Mouse (Mus musculus): ENCODE data around the gene Gp1bb. TPM values are rescaled to one million over a fixed set of nuclear protein-coding genes. Genes with fewer than 3 reads are reported as not detected.
A peak's percentile ranks its signal among the peaks of the same experiment; 100 is the strongest.

Gene Gp1bb
- polyA plus RNA-seq, 1 experiment from 2014 or later: 9.8 TPM

- WGBS: 1% methylated on average over 56 of the region's 57 CpGs
- no peak overlapping the region for H3K9ac ChIP-seq (ENCODE audit: low read depth, low read length)
- no peak overlapping the region for H3K4me2 ChIP-seq (ENCODE audit: low read length)
- H3K9me3 ChIP-seq (replicated peaks; ENCODE audit: control insufficient read depth, low read length, poor library complexity, severe bottlenecking): no peaks in the 10 kb centered on the region
- no peak overlapping the region for H3K27ac ChIP-seq (ENCODE audit: low read length)
- no peak overlapping the region for H3K4me3 ChIP-seq (ENCODE audit: low read depth, low read length)
- 0 out of 2 replicates have a peak, but pooled peaks have one; percentile 6 for ATAC-seq
- peaks cover 26% of the 10 kb centered on the region for H3K4me1 ChIP-seq (ENCODE audit: control insufficient read depth, insufficient read depth, low read length)
- no peaks in the 10 kb centered on the region for H3K36me3 ChIP-seq (ENCODE audit: control insufficient read depth, insufficient read depth, low read length)
- peaks cover 77% of the 10 kb centered on the region for H3K27me3 ChIP-seq (ENCODE audit: control insufficient read depth, insufficient read depth, low read depth, low read length)
Observed at GRCm38 (mm10) chr16:18587847-18588737, 34.1 kb downstream of the Gp1bb start.

GRCm38 (mm10) chr16:18586906-18587546, 35.2 kb downstream of the Gp1bb start:
- H3K4me2 ChIP-seq (ENCODE audit: low read length): peak overlapping the region; percentile 58
- no peaks in the 10 kb centered on the region for H3K36me3 ChIP-seq (ENCODE audit: control insufficient read depth, insufficient read depth, low read length)
- no peak overlapping the region for H3K27ac ChIP-seq (ENCODE audit: low read length)
- ATAC-seq: no peak
- under 1% methylated on average over 29 of the region's 62 CpGs for WGBS
- peaks cover 80% of the 10 kb centered on the region for H3K27me3 ChIP-seq (ENCODE audit: control insufficient read depth, insufficient read depth, low read depth, low read length)
- peak overlapping the region; percentile 35 for H3K4me3 ChIP-seq (ENCODE audit: low read depth, low read length)
- H3K9ac ChIP-seq (ENCODE audit: low read depth, low read length): 0 out of 2 replicates have a peak overlapping the region, but pooled peaks have one; percentile 11
- no peaks in the 10 kb centered on the region for H3K9me3 ChIP-seq (replicated peaks; ENCODE audit: control insufficient read depth, low read length, poor library complexity, severe bottlenecking)
- H3K4me1 ChIP-seq (ENCODE audit: control insufficient read depth, insufficient read depth, low read length): peaks cover 27% of the 10 kb centered on the region

GRCm38 (mm10) chr16:18586076-18586905, 35.9 kb downstream of the Gp1bb start:
- H3K9me3 ChIP-seq (replicated peaks; ENCODE audit: control insufficient read depth, low read length, poor library complexity, severe bottlenecking): no peaks in the 10 kb centered on the region
- H3K4me1 ChIP-seq (ENCODE audit: control insufficient read depth, insufficient read depth, low read length): peaks cover 29% of the 10 kb centered on the region
- WGBS: 1% methylated on average over 66 of the region's 83 CpGs
- peaks cover 79% of the 10 kb centered on the region for H3K27me3 ChIP-seq (ENCODE audit: control insufficient read depth, insufficient read depth, low read depth, low read length)
- H3K4me2 ChIP-seq (ENCODE audit: low read length): peak overlapping the region; percentile 58
- no peaks in the 10 kb centered on the region for H3K36me3 ChIP-seq (ENCODE audit: control insufficient read depth, insufficient read depth, low read length)
- no peak for ATAC-seq
- peak overlapping the region; percentile 11; the same call in 1 of the 2 replicates for H3K9ac ChIP-seq (ENCODE audit: low read depth, low read length)
- H3K4me3 ChIP-seq (ENCODE audit: low read depth, low read length): peak overlapping the region; percentile 35
- H3K27ac ChIP-seq (ENCODE audit: low read length): no peak overlapping the region

- 4% methylated on average over 10 of the region's 10 CpGs for WGBS
- Histone ChIP-seq H3K4me1 (ENCODE audit: control insufficient read depth, insufficient read depth, low read length) (peaks cover 28% of the 10 kb centered on the region), H3K4me2 (ENCODE audit: low read length) (no peak overlapping the region), H3K36me3 (ENCODE audit: control insufficient read depth, insufficient read depth, low read length) (no peaks in the 10 kb centered on the region), H3K27me3 (ENCODE audit: control insufficient read depth, insufficient read depth, low read depth, low read length) (peaks cover 79% of the 10 kb centered on the region), H3K9me3 (replicated peaks; ENCODE audit: control insufficient read depth, low read length, poor library complexity, severe bottlenecking) (no peaks in the 10 kb centered on the region), H3K27ac (ENCODE audit: low read length) (no peak overlapping the region), H3K4me3 (ENCODE audit: low read depth, low read length) (no peak overlapping the region), H3K9ac (ENCODE audit: low read depth, low read length) (no peak overlapping the region)
- ATAC-seq: no peak
Observed at GRCm38 (mm10) chr16:18585676-18586075, 36.5 kb downstream of the Gp1bb start.

- ATAC-seq: no peak
- 11% methylated on average over 10 of the region's 10 CpGs for WGBS
- Histone ChIP-seq H3K36me3 (ENCODE audit: control insufficient read depth, insufficient read depth, low read length) (no peaks in the 10 kb centered on the region), H3K27me3 (ENCODE audit: control insufficient read depth, insufficient read depth, low read depth, low read length) (peaks cover 79% of the 10 kb centered on the region), H3K4me1 (ENCODE audit: control insufficient read depth, insufficient read depth, low read length) (peaks cover 23% of the 10 kb centered on the region), H3K4me2 (ENCODE audit: low read length) (no peak overlapping the region), H3K27ac (ENCODE audit: low read length) (no peak overlapping the region), H3K9ac (ENCODE audit: low read depth, low read length) (no peak overlapping the region), H3K4me3 (ENCODE audit: low read depth, low read length) (no peak overlapping the region), H3K9me3 (replicated peaks; ENCODE audit: control insufficient read depth, low read length, poor library complexity, severe bottlenecking) (no peaks in the 10 kb centered on the region)
Observed at GRCm38 (mm10) chr16:18584901-18585510, 37.2 kb downstream of the Gp1bb start.

- ATAC-seq: no peak
- H3K4me1 ChIP-seq (ENCODE audit: control insufficient read depth, insufficient read depth, low read length): peaks cover 23% of the 10 kb centered on the region
- H3K4me2 ChIP-seq (ENCODE audit: low read length): no peak overlapping the region
- 6% methylated on average over 10 of the region's 10 CpGs for WGBS
- H3K9ac ChIP-seq (ENCODE audit: low read depth, low read length): no peak overlapping the region
- no peak overlapping the region for H3K27ac ChIP-seq (ENCODE audit: low read length)
- H3K27me3 ChIP-seq (ENCODE audit: control insufficient read depth, insufficient read depth, low read depth, low read length): peaks cover 76% of the 10 kb centered on the region
- H3K9me3 ChIP-seq (replicated peaks; ENCODE audit: control insufficient read depth, low read length, poor library complexity, severe bottlenecking): no peaks in the 10 kb centered on the region
- no peak overlapping the region for H3K4me3 ChIP-seq (ENCODE audit: low read depth, low read length)
- no peaks in the 10 kb centered on the region for H3K36me3 ChIP-seq (ENCODE audit: control insufficient read depth, insufficient read depth, low read length)
Observed at GRCm38 (mm10) chr16:18583673-18584357, 38.4 kb downstream of the Gp1bb start.

GRCm38 (mm10) chr16:18583169-18583568, 39.0 kb downstream of the Gp1bb start:
- Histone ChIP-seq H3K4me3 (ENCODE audit: low read depth, low read length) (no peak overlapping the region), H3K4me1 (ENCODE audit: control insufficient read depth, insufficient read depth, low read length) (peaks cover 22% of the 10 kb centered on the region), H3K27ac (ENCODE audit: low read length) (no peak overlapping the region), H3K36me3 (ENCODE audit: control insufficient read depth, insufficient read depth, low read length) (no peaks in the 10 kb centered on the region), H3K9ac (ENCODE audit: low read depth, low read length) (no peak overlapping the region), H3K4me2 (ENCODE audit: low read length) (no peak overlapping the region), H3K27me3 (ENCODE audit: control insufficient read depth, insufficient read depth, low read depth, low read length) (peaks cover 76% of the 10 kb centered on the region), H3K9me3 (replicated peaks; ENCODE audit: control insufficient read depth, low read length, poor library complexity, severe bottlenecking) (no peaks in the 10 kb centered on the region)
- WGBS: 11% methylated on average over 10 of the region's 10 CpGs
- no peak for ATAC-seq

Measured in midbrain, embryonic 16.5 days (tissue).